Mouse (Mus musculus): Measurements from ENCODE around the gene Ptcd1. TPM values are rescaled to one million over a fixed set of nuclear protein-coding genes. Genes with fewer than 3 reads are reported as not detected.
"Not testable (repeated sequence)": the region's sequence is repeated elsewhere in the genome, so short reads cannot be mapped to it uniquely, and the experiment has no call there.

Ptcd1 gene
- total RNA-seq, 2 experiments from 2014 or later, result 2.7 to 10.1 TPM

DNA sequence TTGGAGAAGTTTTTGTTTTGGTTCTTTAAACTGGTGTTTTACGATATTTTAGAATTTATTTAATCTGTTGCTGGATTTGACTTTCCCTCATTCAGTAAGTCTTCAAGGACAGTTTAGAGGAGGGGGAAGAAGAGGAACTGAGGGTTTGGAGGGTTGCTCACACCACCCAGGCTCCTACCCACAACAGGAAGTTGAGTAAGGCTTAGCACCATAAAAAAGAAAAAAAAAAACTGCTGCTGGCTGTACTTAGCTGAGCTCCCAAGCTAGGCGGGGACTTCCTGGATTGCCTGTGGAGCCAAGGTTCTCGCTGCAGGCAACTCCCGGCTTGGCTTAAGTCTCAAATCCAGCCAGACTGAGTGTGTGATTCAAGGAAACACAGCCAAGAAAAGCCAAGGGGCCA is 50.6 kb downstream of the Ptcd1 start:
- no peak for ATAC-seq (replicated peaks; ENCODE audit: low FRiP score, poor library complexity, severe bottlenecking)

DNA sequence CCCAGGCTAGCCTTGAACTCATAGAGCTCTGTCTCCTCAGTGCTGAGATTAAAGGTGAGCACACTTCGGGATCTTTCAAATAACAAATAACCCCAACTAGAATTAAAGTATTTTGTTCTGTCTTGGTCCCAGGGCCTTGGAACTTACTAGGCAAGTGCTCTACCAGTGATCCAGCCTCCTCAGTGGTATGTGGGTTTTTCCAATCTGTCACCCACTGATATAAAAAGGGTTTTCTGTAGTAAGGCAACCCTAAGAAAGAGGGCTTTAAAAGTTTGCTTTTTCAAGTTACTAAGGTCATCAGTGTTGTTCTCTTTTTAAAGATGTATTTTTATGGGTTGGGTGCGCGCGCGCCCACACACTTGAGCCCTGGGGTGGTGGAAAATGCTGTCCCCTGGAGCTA is 51.2 kb downstream of the Ptcd1 start:
- no peak for ATAC-seq (replicated peaks; ENCODE audit: low FRiP score, poor library complexity, severe bottlenecking)

DNA sequence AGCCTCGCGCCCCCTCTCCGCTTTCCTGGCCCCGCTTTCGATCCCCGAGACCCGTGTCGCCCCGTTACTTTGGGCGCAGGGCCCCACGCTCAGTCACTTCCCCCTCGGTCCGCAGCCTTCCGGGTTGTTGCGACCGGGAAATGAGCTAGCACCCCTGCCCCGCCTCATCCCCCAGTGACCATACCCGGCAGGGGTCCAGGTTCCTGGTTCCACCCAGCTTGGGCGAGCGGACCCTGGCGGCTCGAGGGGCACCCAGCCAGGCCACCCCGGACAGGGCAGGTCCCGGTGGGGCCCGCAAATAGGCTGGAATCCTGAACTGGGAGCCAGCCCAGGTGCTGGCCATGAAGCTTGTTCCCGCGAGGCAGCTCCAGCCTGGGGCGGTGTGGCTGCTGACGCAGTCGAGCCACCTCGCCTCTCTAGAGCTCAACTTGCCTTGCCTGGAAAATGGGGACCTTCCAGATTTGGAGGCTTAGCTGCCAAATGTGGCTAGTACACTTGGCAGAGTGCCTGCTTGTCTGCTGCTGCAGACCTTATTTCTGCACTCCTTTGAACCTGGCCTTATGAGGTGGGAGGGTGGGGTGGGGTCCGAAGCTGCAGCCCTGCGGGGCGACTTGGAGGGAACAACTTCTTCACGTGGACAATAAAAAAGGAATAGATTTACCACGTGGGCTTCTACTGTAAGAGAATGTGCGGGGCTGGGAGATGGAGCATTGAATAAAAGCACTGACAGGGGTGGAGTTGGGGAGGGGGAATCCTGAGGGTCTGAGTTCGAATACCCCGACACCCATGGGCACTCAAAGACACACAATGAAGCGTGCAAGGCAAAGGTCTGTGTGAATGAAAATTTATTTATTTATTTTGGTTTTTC is 52.1 kb downstream of the Ptcd1 start:
- ATAC-seq (replicated peaks; ENCODE audit: low FRiP score, poor library complexity, severe bottlenecking), result no peak

DNA sequence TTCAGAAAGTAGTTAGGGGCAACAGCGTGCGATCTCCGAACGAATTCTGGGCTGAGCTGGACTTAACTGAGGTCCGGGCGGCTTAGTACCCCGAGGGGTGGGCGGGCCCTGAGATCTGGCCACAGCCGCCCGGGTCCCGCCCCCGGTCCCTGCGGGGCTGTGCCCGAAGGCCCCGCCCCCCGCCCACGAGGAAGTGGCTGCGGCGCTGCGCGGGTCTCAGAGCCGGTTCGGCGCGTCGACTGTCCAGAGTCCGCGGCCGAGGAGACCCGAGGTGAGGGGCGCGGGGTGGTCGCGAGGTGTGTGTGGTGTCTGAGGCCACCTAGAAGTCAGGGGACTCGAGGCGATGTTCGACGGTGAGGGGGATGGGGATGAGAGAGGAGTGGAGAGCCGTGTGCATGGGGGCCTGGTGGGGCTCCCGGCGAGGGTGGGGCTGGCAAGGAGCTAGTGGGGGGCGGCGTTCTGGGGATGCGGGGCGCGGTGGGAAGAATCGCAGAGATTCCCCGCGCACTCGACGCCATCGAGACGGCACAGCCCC is 52.8 kb downstream of the Ptcd1 start, which contains the start of gene Arpc1b:
Arpc1b (plus strand) TSS at position 145 of the 535 bp plus-strand sequence.
- no peak for ATAC-seq (replicated peaks; ENCODE audit: low FRiP score, poor library complexity, severe bottlenecking)

DNA sequence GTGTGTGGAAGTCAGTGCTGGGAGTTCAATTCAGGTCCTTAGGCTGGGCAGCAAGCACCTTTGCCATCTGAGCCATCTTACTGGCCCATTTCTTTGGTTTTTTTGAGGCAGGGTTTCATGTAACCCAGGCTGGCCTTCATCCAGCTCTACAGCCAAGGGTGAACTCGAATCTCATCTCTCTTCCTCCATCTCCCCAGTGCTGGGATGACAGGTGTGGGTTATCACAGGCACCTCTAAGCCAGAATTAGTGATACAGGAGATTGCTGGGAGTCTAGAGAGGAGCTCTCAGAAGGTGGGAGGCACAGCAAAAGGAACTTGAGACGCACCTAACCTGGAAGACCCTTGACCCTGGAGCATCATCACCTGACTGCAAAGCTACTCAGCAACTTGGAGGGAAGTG is 53.5 kb downstream of the Ptcd1 start:
- ATAC-seq (replicated peaks; ENCODE audit: low FRiP score, poor library complexity, severe bottlenecking), result no peak

DNA sequence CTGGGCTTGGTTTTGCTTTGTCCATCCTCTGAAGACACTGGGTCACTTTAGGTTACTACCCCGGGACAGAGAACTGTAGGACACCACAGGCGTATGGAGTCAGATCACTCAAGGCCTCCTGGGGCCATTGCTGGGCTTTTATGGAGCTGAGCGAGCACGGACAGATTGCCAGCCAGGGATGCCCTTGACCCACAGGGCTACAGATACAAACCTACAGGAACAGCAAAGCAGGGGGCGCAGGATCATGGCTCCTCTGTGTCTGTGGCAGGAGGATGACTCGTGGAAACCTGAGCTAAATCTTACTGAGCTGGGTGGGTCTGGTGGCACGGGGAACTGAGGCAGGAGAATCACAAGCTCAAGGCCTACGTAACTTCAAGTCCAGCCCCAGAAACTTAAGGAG is 54.3 kb downstream of the Ptcd1 start:
- no peak for ATAC-seq (replicated peaks; ENCODE audit: low FRiP score, poor library complexity, severe bottlenecking)

DNA sequence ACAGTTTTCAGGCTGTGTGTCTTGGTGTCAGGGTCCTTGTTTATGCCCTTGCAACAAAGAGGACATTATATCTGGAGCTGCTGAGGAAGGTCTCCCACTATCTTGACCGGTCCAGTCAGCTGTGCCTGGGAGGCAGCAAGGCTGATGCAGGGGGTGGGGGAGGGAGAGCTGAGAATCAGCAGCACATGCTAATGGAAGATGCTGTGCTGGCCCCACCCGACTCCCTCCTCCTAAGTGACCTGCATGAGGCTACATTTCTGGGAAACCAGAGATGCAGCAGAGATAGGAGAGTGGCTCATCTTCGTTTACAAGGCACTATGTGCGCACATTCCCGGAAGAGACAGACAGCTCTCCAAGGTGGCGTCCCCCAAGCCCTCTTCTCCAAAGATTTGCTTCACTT is 56.5 kb downstream of the Ptcd1 start:
- 0 out of 2 replicates have a peak, but pooled peaks have one; percentile 26 for ATAC-seq (replicated peaks; ENCODE audit: low FRiP score, poor library complexity, severe bottlenecking)

DNA sequence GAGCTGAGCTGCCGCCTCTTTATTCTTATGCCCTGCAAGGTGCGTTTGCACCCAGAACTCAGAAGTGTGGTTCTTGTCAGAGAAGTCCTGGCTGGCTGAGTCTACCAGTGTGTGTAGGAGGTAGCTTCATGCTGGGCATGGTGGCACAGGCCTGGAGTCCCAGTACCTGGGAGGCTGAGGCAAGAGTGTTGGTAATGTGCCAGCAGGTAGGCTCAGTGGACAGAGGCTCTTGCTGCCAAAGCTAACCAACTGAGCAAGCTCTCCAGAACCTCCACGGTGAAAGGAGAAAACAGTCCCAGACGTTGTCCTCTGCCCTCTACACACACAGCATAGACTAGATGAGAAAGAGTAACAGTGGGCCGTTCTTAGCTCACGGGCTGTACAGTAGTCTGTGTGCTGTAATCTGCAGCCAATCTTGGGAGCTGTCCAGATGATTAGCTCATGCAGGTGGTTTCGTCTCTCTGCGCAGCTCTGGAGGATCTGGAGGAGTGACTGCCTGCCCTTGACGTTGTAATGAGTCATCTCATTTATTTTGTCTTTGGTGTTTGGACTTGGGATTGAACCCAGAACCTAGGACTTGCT is 61.1 kb downstream of the Ptcd1 start:
- ATAC-seq (replicated peaks; ENCODE audit: low FRiP score, poor library complexity, severe bottlenecking), result no peak

DNA sequence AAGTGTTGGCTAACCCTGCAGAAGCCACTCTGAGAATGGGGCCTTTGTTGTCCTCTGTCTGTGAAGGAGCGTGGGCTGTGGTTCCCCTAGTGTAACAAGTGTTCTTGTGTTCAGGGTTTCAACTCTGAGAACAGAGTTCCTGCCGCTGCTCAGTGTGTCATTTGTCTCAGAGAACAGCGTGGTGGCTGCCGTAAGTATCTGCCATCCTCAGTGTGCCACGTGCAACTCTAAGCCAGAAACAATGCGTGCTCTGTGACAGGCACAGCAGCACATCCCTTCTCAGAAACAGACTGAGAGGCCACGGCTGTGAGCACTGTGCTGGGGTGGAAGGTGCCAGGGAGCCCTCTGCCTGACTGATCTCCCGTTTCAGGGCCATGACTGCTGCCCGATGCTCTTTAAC is 62.6 kb downstream of the Ptcd1 start:
- no peak for ATAC-seq (replicated peaks; ENCODE audit: low FRiP score, poor library complexity, severe bottlenecking)

DNA sequence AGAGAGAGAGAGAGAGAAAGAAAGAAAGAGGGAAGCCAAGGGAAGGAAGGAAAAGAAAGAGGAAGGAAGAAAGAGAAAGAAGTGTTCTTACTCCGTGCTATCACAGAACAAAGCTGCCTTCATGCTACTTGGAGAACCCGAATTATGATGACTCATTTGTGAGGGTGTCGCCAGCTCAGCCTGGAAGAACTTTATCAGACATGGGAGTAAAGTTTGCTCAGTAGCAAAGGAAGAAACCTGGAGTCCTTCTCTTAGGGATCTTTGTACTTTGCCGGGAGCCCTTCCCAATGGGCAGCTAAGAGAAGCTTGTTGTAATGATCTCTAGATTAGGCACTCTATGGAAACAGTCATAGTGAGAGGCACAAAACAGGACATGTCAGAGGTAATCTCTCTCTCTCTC is 64.2 kb downstream of the Ptcd1 start:
- ATAC-seq (replicated peaks; ENCODE audit: low FRiP score, poor library complexity, severe bottlenecking), result no peak

DNA sequence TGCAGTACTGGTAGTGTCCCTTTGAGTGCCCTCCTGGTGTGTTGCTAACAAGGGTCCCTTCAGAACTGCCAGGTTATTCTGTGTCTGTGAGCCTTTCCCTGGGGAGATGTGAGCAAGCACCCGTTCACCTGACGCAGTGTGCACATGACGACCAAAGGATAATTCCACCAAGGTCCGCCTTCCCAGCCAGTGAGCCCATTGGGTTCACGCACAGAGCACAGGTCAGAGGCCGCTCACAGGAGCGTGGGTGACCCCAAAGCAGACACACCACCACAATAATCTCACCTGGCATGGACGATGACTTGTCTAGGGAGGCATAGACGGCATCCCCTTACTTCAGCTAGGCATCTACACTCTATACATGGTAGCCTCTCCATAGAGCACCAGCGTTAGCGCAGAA is 65.5 kb downstream of the Ptcd1 start:
- ATAC-seq (replicated peaks; ENCODE audit: low FRiP score, poor library complexity, severe bottlenecking), result not testable (repeated sequence)

DNA sequence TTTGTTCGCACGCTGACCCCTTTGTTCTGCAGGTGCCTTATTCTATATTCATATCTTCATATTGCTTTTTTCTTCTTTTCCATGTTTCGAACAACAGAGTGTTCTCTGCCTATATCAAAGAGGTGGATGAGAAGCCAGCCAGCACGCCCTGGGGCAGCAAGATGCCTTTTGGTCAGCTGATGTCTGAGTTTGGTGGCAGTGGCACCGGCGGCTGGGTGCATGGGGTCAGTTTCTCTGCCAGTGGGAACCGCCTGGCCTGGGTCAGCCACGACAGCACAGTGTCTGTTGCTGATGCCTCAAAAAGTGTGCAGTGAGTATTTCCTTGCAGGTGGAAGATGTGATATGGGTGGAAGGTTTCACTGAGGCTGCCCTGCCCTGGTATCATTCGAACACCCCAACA is 65.9 kb downstream of the Ptcd1 start:
- no peak for ATAC-seq (replicated peaks; ENCODE audit: low FRiP score, poor library complexity, severe bottlenecking)

DNA sequence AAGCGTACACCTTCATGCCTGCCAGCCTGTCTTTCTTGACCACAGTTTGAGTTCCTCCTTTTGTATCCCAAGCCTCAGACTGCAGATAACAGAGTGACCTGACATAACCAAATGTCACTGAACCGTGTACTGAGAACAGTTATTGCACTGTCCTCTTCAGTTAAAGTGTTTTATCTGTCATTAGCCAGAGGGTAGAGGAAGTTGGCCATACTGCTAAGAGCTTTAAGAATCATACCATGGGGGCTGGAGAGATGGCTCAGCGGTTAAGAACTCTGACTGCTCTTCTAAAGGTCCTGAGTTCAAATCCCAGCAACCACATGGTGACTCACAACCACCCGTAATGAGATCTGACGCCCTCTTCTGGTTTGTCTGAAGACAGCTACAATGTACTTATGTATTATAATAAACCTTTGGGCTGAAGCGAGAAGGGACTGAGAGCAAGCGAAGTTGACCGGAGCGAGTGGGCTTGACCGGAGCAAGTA is 68.5 kb downstream of the Ptcd1 start:
- ATAC-seq (replicated peaks; ENCODE audit: low FRiP score, poor library complexity, severe bottlenecking), result no peak

Other genes starting within 250 kb of the Ptcd1 start
- 1.5 TPM in 2 replicates for gene Smurf1, start 201.3 kb downstream of the Ptcd1 start, total RNA-seq (2015; ENCODE audit: low replicate concordance)
- 1.1 and 2.1 TPM in 2 replicates for gene Smurf1, start 201.3 kb downstream of the Ptcd1 start, total RNA-seq (2017; ENCODE audit: low replicate concordance)
- gene Gm4871, start 134.4 kb downstream of the Ptcd1 start, total RNA-seq (2015; ENCODE audit: low replicate concordance), result not detected in 2 replicates
- gene Gm4871, start 134.4 kb downstream of the Ptcd1 start, total RNA-seq (2017; ENCODE audit: low replicate concordance), result not detected in 2 replicates
- gene 1700018F24Rik, start 124.1 kb downstream of the Ptcd1 start, total RNA-seq (2015; ENCODE audit: low replicate concordance), result not detected in 2 replicates
- gene 1700018F24Rik, start 124.1 kb downstream of the Ptcd1 start, total RNA-seq (2017; ENCODE audit: low replicate concordance), result not detected in 2 replicates
- 25.2 and 41.4 TPM in 2 replicates for gene Arpc1a, start 83.3 kb downstream of the Ptcd1 start, total RNA-seq (2015; ENCODE audit: low replicate concordance)
- 13.6 and 27.2 TPM in 2 replicates for gene Arpc1a, start 83.3 kb downstream of the Ptcd1 start, total RNA-seq (2017; ENCODE audit: low replicate concordance)
- gene Kpna7, start 83.1 kb downstream of the Ptcd1 start, total RNA-seq (2015; ENCODE audit: low replicate concordance), result not detected in 2 replicates
- not detected in 2 replicates for gene Kpna7, start 83.1 kb downstream of the Ptcd1 start, total RNA-seq (2017; ENCODE audit: low replicate concordance)
- 60.5 and 70.8 TPM in 2 replicates for gene Arpc1b, start 52.9 kb downstream of the Ptcd1 start, total RNA-seq (2015; ENCODE audit: low replicate concordance)
- 46.7 and 74.1 TPM in 2 replicates for gene Arpc1b, start 52.9 kb downstream of the Ptcd1 start, total RNA-seq (2017; ENCODE audit: low replicate concordance)
- gene Pdap1, start 26.9 kb downstream of the Ptcd1 start, total RNA-seq (2015; ENCODE audit: low replicate concordance), result 12.3 and 14.2 TPM in 2 replicates
- gene Pdap1, start 26.9 kb downstream of the Ptcd1 start, total RNA-seq (2017; ENCODE audit: low replicate concordance), result 23.2 and 50.9 TPM in 2 replicates
- 113 and 149 TPM in 2 replicates for gene Bud31, start 26.7 kb downstream of the Ptcd1 start, total RNA-seq (2015; ENCODE audit: low replicate concordance)
- 170 and 223 TPM in 2 replicates for gene Bud31, start 26.7 kb downstream of the Ptcd1 start, total RNA-seq (2017; ENCODE audit: low replicate concordance)
- 8.1 and 11.1 TPM in 2 replicates for gene Cpsf4, start 105 bp upstream of the Ptcd1 start, total RNA-seq (2015; ENCODE audit: low replicate concordance)
- 15.1 and 17.0 TPM in 2 replicates for gene Cpsf4, start 105 bp upstream of the Ptcd1 start, total RNA-seq (2017; ENCODE audit: low replicate concordance)
- gene Atp5j2, start 25.0 kb upstream of the Ptcd1 start, total RNA-seq (2015; ENCODE audit: low replicate concordance), result 78.0 and 168 TPM in 2 replicates
- gene Atp5j2, start 25.0 kb upstream of the Ptcd1 start, total RNA-seq (2017; ENCODE audit: low replicate concordance), result 43.4 and 55.3 TPM in 2 replicates
- 10.6 and 12.3 TPM in 2 replicates for gene Zkscan14, start 34.8 kb upstream of the Ptcd1 start, total RNA-seq (2015; ENCODE audit: low replicate concordance)
- gene Zkscan14, start 34.8 kb upstream of the Ptcd1 start, total RNA-seq (2017; ENCODE audit: low replicate concordance), result 38.9 and 39.4 TPM in 2 replicates
- gene Zkscan5, start 37.5 kb upstream of the Ptcd1 start, total RNA-seq (2015; ENCODE audit: low replicate concordance), result 4.4 TPM in 1 of 2 replicates, not detected in the other
- 3.9 and 8.9 TPM in 2 replicates for gene Zkscan5, start 37.5 kb upstream of the Ptcd1 start, total RNA-seq (2017; ENCODE audit: low replicate concordance)
- 24.8 and 33.9 TPM in 2 replicates for gene Zfp655, start 64.6 kb upstream of the Ptcd1 start, total RNA-seq (2015; ENCODE audit: low replicate concordance)
- 36.8 and 44.6 TPM in 2 replicates for gene Zfp655, start 64.6 kb upstream of the Ptcd1 start, total RNA-seq (2017; ENCODE audit: low replicate concordance)
- 0.63 and 1.7 TPM in 2 replicates for gene Zscan25, start 113.4 kb upstream of the Ptcd1 start, total RNA-seq (2015; ENCODE audit: low replicate concordance)
- gene Zscan25, start 113.4 kb upstream of the Ptcd1 start, total RNA-seq (2017; ENCODE audit: low replicate concordance), result 2.4 TPM in 1 of 2 replicates, not detected in the other
- gene Cyp3a57, start 178.2 kb upstream of the Ptcd1 start, total RNA-seq (2015; ENCODE audit: low replicate concordance), result not detected in 2 replicates
- not detected in 2 replicates for gene Cyp3a57, start 178.2 kb upstream of the Ptcd1 start, total RNA-seq (2017; ENCODE audit: low replicate concordance)

Data from erythroblast, adult 5-6 weeks (primary cell).